Mouse (Mus musculus) 3T3-L1 (cell line): ENCODE results near the gene Crygd.
A peak's percentile ranks its signal among the peaks of the same experiment; 100 is the strongest.

Experiments
- DNase-seq: peaks from one replicate; pipeline ENCODE4 v3.0.0-alpha.2; 2015; ENCODE audit warnings: low read depth, low spot score

The Crygd gene

DNA sequence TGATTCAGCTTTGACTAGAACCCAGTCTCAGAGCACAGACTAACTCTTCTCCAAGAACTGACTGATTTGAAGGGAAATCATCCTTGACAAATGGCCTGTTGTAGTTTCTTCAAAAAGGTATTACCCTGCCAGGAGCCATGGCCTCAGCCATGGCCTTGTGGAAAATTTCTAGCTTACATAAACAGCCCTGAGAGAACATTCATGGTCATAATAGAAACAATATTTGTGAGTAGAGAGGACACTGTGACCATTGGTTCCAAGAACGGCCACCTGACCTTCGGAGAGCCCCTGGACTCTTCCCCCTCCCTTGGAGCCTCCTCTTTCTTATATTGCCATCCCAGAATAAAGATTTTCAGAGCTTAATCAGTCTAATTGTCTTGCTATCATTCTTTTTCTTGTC lies 19.8 kb downstream of the Crygd start:
- no peak for DNase-seq

DNA sequence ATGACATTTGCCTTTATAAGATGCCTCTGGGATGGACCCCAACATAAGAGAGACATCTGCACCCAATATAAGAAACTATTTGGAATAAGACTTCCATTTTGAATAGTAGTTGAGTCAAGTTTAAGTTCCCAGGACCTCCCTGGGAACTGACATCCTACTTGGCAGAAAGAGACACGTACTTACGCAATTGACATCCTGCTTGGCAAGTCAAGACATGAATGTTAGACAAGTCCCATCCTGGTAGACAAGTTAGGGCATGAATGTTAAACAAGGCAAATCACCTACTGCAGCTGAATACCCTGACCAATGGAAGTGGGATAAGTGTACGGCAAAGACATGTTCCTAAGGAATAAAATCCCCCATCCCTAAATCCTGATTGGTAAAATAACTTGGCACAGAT lies 21.4 kb downstream of the Crygd start:
- DNase-seq = peak; percentile 36

DNA sequence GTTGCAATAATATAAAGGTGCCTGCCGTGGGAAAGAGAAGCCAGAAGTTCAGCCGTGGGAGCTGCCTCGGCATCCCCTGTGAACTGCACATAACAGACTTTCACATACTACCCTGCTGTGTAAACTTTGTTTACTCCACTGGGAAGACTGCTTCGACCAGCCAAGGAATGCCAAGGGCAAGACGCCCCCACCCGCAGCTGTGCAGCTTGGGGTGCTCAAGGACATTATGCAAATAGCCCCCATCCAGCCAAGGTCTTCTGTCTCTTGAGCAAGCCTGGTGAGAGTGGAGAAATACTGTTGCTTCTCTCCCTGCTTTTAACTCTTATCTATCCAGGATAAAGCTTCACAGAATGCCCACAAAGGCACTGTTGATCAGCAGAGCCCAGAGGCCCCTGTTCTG lies 22.4 kb downstream of the Crygd start:
- no peak for DNase-seq

DNA sequence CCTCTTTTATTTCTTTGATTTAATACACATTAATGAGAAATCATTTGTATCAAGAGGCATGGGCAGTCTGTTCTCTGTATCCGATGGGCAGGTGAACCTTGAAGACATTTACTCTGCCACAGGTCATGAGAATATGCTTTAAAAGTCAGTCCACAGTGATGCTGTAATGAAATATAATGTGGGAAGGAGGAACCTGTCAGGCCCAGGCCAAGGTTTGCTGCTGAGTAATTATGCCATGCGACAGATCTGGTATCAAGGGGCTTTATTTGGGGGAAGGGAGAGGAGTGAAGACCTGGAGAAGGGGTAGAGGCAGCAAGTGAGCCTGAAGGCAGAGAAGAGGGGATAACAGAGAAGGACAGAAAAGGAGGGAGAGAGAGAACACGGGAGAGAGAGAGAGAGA lies 23.6 kb downstream of the Crygd start:
- DNase-seq = no peak

DNA sequence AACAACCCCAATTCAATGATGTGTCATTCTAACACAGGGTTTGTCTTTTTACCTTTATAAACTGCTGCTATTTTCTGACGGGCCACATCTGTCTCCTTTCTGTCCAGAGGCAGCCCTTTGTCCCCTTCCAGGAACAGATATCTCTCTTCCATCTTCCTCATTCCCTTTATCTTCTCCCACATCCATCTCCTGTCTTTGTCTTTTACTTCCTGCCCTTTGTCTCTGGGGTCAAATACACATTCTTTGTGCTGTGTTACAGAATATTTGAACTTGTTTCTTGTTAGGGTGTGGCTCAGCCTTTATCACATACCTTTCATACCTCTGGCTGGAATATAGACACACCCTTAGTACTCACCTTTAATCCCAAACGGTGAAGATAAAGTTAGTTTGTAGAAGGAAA lies 25.7 kb downstream of the Crygd start:
- DNase-seq = no peak

DNA sequence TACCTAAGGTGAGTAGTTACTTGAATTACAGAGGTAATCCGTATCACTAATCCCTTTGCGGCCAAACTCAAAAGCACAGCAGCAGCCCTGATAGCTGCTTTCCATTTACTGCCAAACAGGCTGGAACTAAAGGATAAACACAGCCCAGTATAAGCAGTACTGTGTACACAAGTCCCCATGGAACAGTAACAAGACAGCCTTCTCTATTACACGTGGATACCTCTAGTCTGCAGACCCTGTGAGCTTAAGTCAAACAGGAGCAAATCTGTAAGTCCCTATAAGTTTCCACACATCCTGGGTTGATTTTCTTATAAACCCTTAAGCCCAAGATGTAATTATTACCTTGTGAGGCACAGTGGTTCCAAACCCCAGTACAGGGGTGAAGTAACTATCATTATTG lies 27.7 kb downstream of the Crygd start:
- no peak for DNase-seq

DNA sequence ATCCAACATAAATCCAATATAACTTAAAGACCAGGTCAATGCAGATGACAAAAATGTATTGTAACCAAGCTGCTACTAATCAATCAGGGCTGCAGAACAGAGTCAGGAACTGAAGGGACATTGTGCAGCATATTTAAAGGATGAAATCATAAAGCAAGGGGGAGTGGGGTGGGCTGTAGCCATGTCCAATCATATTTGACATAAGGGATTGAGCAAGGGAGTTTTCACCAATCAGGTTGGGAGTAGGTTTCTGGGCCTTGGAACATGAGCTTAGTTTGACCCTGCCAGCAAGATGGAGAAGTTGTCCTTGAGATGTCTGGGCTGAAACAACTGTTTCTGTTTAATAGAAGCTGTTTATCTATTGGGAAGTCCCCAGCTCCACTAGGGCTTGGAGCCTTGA lies 30.6 kb downstream of the Crygd start, which contains the start of gene Akr1cl:
Gene Akr1cl (minus strand): TSS at position 119 of the 400 bp plus-strand sequence.
- DNase-seq = peak; percentile 20

DNA sequence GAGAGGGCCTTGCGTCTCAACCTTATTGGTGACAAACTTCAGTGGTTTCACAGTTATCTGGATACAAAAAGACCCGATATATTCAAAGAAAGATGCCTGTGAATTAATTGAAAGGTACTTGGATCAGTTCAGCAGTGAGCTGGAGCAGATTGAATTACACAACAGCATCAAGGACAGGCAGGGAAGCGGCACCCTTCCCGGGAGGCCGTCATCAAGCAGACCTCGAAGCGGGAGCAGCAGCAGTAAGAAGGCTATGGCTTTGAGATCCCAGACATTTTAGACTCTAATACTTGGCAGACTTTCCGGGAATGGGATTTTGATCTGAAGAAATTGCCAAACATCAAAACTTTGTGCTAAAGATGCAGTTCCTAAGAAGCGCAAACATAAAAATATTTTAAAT lies 35.0 kb downstream of the Crygd start:
- DNase-seq = no peak

DNA sequence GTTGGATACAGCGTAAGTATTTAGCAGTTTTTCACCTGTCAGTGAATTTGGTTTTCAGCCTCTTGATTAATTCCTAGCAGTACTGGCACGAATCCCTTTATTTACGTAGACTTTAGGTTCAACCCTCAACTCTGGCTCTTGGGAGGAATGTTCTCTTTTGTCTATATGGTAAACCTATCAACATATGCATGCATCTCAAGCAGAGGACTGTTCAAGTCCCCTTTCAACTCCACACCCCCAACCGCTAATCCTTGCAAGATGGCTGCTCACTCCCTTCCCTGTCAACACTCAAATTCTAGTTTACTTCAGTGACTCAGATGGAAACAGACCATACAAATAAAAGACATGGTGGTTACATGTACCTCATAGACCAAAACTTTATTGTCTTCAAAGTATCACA lies 50.5 kb downstream of the Crygd start:
- no peak for DNase-seq
